Mouse (Mus musculus): Measurements from ENCODE around the gene U2af2.
"Not testable (repeated sequence)": the region's sequence is repeated elsewhere in the genome, so short reads cannot be mapped to it uniquely, and the experiment has no call there.

U2af2 gene

DNA sequence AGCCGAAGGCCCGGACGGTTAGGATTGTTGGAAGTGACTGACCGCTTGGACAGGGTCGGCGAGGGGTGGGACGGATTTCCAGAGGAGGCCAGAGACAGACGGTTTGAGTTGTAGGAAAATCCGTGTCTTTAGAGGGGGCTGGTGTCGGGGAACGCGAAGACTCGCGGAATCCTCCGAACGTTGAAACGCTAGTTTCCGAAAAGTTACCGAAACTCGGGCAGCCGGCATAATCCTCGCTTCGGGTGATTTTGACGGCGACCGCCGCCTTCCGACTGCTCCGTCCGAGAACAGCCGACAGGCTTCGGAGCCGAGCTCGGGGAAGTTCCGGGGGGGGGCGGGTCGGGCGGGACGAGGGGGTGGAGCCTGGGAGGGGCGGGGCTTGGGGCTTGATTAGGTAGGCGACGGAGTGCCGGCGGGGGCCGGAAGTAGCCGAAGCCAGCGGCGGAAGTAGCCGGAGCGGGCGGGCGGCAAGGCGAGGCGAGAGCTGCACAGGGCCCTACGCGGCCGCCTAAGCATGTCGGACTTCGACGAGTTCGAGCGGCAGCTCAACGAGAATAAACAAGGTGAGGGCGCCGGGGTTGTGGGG, at the start of gene U2af2:
TSS of gene U2af2 (plus strand) at position 370 of the 586 bp plus-strand sequence.
- DNase-seq (ENCODE audit: low read depth, low spot score), result peak; percentile 93

GRCm38 (mm10) chr7:5012681-5013513, 49.0 kb upstream of the U2af2 start:
- DNase-seq (ENCODE audit: low read depth, low spot score), result no peak

DNA sequence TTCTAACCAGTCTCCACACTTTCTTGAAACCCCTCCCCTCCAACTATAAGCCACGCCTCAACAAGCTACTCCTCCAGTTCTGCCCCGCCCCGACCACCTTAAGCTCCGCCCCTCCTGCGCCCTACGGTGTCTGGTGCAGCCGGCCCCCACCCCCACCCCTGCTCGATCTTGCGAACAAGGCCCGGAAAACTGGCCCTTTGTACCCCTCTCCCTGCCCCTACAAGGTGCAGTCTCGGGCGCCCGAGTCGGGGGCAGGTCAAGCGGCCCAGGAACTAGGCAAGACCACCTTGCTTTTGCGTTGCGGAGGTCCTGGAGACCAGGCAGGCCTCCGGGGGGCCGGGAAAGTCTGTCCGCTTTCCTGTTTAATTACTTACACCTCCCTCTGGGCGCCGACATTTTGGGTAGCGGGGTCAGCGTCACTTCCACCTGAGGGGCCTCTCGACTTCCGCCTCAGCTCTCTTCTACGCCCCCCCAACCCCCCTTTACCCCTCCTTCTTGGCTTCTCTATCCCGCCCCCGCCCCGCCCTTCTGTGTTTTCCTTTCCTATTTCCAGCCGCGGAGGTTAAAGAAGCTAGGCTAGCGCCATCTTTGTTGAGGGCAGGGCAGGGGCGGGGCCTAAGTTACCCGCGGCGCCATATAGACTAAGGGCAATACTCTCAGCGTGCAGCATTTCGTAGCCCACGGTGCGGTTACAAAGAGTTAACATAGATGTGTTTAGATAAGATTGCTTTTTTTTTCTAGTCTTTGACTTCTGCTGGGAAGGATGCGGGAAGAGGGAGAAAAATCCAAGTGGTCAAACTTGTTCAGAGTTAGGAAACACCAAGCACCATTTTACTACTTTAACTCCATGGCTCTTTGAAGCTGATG, 47.5 kb upstream of the U2af2 start, which contains the start of the genes Zfp524 and Fiz1:
TSS of gene Zfp524 (plus strand) at position 165 of the 867 bp plus-strand sequence.
TSS of gene Fiz1 (minus strand) at position 447 of the 867 bp plus-strand sequence.
- DNase-seq (ENCODE audit: low read depth, low spot score), result peak; percentile 98

GRCm38 (mm10) chr7:5015118-5016001, 46.6 kb upstream of the U2af2 start, which contains the start of gene Gm44973:
Gene Gm44973, plus strand, starts transcription at chr7:5015496.
- DNase-seq (ENCODE audit: low read depth, low spot score), result peak; percentile 94

DNA sequence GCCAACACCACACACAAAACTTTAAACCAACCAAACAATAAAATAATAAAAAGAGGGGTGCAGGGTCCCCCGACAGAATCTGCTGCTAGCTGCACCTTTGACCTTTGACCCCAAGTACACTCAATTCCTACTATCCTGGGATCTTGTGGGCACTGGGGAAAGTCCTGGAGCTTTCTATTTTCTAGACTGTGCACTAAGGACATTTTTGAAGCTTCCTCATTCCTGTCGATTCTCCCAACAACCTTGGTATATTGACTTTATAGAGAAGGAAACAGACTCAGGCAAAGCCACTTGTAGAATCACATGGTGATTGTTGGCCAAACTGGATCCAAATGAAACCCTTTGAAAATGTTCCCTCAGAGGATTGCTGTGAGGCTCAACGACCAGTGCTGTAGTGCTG, 45.9 kb upstream of the U2af2 start:
- no peak for DNase-seq (ENCODE audit: low read depth, low spot score)

GRCm38 (mm10) chr7:5016920-5017319, 45.0 kb upstream of the U2af2 start:
- no peak for DNase-seq (ENCODE audit: low read depth, low spot score)

- no peak for DNase-seq (ENCODE audit: low read depth, low spot score)
These were observed 44.6 kb upstream of the U2af2 start for GRCm38 (mm10) chr7:5017352-5017751.

DNA sequence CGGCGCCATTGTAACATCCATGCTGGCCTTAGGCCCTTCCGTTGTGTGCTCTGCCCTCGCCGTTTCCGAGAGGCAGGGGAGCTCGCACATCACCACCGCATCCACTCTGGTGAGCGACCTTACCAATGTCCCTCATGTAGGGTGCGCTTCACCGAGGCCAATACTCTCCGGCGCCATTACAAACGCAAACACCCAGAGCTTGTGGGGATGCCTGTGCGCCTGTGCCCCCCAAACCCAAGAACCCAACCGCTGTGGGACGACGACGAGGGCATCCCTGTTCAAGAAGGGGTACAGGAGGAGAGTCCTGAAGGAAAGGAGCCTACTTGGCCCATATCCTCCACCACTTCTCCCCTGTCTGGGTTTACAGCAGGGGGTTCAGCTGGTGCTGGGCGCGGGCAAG, 44.0 kb upstream of the U2af2 start:
- no peak for DNase-seq (ENCODE audit: low read depth, low spot score)

DNA sequence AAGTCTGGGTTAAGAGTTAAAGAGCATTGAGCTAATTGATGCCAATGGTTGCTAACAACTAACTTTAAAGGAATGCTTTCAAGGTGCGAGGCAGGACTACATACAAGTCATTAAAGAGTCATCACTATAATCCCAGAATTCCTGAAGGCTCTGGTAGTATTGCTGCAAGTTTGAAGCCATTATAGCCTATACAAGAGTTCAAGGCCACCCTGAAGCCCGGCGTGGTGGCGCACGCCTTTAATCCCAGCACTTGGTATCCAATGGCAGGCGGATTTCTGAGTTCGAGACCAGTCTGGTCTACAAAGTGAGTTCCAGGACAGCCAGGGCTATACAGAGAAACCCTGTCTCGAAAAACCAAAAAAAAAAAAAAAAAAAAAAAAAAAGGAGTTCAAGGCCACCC, 42.4 kb upstream of the U2af2 start:
- DNase-seq (ENCODE audit: low read depth, low spot score), result not testable (repeated sequence)

DNA sequence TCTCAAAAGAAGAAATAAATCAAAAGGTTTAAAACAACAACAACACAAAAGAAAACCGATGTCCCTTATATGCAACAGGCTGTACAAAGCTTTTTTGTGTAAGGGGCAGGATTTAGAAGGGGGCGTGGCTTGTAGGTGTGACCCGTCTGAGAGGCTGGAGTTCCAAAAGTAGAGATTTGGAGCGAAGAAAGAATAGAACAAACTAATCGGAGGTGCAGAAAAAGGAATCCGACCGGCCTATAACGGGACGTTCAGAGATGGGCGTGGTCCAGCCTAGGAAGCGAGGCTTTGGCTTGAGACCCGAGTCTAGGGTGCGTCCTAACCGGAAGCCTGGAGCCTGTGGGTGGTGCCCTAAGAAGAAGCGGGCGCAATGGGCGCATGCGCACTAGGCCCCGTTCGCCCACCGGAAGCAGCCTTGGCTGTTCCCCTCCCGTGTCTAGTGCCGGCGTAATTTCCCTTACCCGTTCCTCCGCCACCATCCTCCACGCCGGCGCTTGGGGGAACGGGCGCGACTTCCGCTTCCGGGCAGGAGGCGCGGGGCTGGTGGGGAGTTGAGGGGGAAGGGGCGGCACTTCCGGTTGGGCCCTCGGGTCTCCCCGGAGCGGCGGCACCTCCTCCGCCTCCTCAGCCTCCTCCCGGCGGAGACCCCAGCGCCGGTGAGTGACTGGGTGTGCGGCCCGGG, 41.8 kb upstream of the U2af2 start, which contains the start of the genes Zfp865 and Ccdc106:
TSS of gene Zfp865 (plus strand) at position 377 of the 682 bp plus-strand sequence.
TSS of gene Ccdc106 (plus strand) at position 554 of the 682 bp plus-strand sequence.
- DNase-seq (ENCODE audit: low read depth, low spot score), result peak; percentile 99

- peak; percentile 15 for DNase-seq (ENCODE audit: low read depth, low spot score)
These were observed 41.3 kb upstream of the U2af2 start for GRCm38 (mm10) chr7:5020685-5021084.

- no peak for DNase-seq (ENCODE audit: low read depth, low spot score)
These were observed 40.7 kb upstream of the U2af2 start for GRCm38 (mm10) chr7:5021197-5021596.

GRCm38 (mm10) chr7:5029543-5029942, 32.4 kb upstream of the U2af2 start:
- no peak for DNase-seq (ENCODE audit: low read depth, low spot score)

DNA sequence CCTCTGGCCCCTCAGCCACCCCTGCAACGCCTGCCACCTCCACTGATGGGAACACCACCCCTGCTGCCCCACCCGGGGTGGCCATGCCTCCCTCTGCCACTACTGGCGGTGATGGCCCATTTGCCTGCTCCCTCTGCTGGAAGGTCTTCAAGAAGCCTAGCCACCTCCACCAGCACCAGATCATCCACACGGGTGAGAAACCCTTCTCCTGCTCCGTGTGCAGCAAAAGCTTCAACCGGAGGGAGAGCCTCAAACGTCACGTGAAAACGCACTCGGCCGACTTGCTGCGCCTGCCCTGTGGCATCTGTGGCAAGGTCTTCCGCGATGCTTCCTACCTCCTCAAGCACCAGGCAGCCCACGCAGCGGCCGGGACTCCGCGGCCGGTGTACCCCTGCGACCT, 32.0 kb upstream of the U2af2 start:
- DNase-seq (ENCODE audit: low read depth, low spot score), result no peak

- DNase-seq (ENCODE audit: low read depth, low spot score), result no peak
These were observed 31.2 kb upstream of the U2af2 start for GRCm38 (mm10) chr7:5030554-5031275.

GRCm38 (mm10) chr7:5031496-5031895, 30.4 kb upstream of the U2af2 start:
- DNase-seq (ENCODE audit: low read depth, low spot score), result no peak

DNA sequence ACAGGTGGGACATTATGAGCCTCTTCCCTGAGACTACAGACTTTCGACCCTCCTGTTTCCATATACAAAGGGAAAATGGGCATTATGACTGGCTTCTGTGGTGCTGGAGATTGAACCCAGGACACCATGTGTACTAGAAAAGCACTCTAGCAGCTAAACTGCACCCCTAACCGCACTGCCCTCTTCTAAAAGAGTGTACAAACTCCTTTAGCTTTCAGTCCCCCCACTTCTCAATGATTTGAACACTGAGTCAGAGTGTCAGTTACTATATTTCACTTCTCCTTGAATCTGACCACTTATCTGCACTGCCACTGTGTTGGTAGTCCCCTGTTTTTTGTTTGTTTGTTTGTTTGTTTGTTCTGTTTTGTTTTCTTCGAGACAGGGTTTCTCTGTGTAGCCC, 28.1 kb upstream of the U2af2 start, which contains the start of gene 4632433K11Rik:
TSS of gene 4632433K11Rik (plus strand) at position 301 of the 400 bp plus-strand sequence.
- DNase-seq (ENCODE audit: low read depth, low spot score), result no peak

GRCm38 (mm10) chr7:5035628-5036027, 26.3 kb upstream of the U2af2 start:
- DNase-seq (ENCODE audit: low read depth, low spot score), result no peak

GRCm38 (mm10) chr7:5036136-5036535, 25.8 kb upstream of the U2af2 start:
- DNase-seq (ENCODE audit: low read depth, low spot score), result no peak

Data from mesoderm, embryonic 11.5 days (tissue).